Mouse (Mus musculus): ENCODE data around the gene Ppp1ca. TPM values are rescaled to one million over a fixed set of nuclear protein-coding genes. Genes with fewer than 3 reads are reported as not detected.

The Ppp1ca gene
- polyA plus RNA-seq, 1 experiment from 2014 or later, result 744 TPM

DNA sequence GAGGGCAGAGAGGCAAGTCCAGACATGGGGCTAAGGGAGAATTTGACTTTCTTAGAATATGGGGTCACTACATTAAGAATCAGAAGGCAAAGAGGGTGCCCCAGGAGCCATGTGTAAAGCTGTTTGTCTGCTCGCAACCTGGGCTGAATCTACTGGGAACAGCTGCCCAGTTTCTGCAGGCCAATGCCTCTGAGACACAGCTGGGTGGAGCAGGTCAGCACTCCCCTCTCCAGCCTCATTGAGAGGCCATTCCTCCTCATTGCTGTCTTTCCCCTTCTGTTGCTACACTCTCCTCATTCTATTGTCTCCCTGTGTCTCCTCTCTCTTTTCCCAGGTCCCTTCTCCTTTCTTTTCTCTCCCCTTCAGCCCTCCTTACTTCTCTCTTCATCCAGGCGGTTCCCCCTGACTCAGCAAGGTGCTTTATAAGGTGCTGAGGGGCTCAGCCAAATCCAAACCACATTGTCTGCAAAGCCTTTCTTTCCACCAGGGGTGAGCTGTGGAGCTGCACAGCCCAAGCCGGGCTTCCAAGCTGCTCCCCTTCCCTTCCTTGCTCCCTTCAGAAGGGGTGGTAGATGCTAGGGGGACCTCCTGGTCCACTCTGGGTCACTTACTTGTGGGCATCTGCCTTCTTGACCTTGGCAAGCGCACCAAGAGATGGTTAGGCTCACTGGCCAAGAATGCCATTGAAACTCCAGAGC lies 20.2 kb downstream of the Ppp1ca start:
- 0 out of 2 replicates have a peak overlapping the region, but pooled peaks have one; percentile 3 for H3K9ac ChIP-seq (ENCODE audit: low read depth, low read length)
- WGBS, result 20% methylated on average over 4 of the region's 4 CpGs
- peak overlapping the region; percentile 84; the same call in 1 of the 2 replicates for H3K4me2 ChIP-seq (ENCODE audit: low read depth, low read length)
- H3K4me3 ChIP-seq (ENCODE audit: low read depth, low read length), result no peak overlapping the region
- H3K27ac ChIP-seq (replicated peaks; ENCODE audit: low read depth, low read length), result no peak overlapping the region
- H3K27me3 ChIP-seq (replicated peaks; ENCODE audit: control insufficient read depth, insufficient read depth, low read length), result no peaks in the 10 kb centered on the region
- no peaks in the 10 kb centered on the region for H3K36me3 ChIP-seq (ENCODE audit: control insufficient read depth, insufficient read depth, low read length)
- ATAC-seq (ENCODE audit: low read depth), result no peak
- H3K9me3 ChIP-seq (ENCODE audit: control insufficient read depth, low read length), result no peaks in the 10 kb centered on the region
- peaks cover 28% of the 10 kb centered on the region for H3K4me1 ChIP-seq (ENCODE audit: control insufficient read depth, insufficient read depth, low read length)
- no peak for DNase-seq (ENCODE audit: low spot score)

DNA sequence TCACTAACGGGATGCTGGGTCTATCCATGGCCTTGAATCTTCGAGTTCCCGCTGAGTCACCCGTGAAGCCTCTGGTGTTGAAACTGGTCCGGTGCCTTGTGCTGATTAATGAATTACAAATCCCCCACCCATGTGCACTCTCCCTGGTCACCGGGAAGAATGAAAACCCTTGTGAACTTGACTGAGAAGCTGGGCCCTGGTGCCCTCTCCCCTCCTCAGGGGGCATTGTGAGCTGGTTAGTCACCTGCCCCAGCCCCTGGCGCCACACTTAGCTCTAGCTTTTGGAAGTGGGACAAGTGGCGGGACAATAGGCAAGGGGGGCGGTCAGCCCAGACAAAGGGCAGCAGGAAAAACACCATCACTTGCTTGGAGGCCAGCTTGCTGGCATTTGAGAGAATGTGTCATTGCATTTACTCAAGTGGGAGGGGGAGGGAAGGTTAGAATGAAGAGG lies 21.7 kb downstream of the Ppp1ca start:
- Histone ChIP-seq H3K9me3 (ENCODE audit: control insufficient read depth, low read length) (no peaks in the 10 kb centered on the region), H3K4me1 (ENCODE audit: control insufficient read depth, insufficient read depth, low read length) (peaks cover 41% of the 10 kb centered on the region), H3K27me3 (replicated peaks; ENCODE audit: control insufficient read depth, insufficient read depth, low read length) (no peaks in the 10 kb centered on the region), H3K9ac (ENCODE audit: low read depth, low read length) (peak overlapping the region; percentile 92), H3K4me2 (ENCODE audit: low read depth, low read length) (peak overlapping the region; percentile 84), H3K4me3 (ENCODE audit: low read depth, low read length) (peak overlapping the region; percentile 86), H3K27ac (replicated peaks; ENCODE audit: low read depth, low read length) (peak overlapping the region; percentile 95), H3K36me3 (ENCODE audit: control insufficient read depth, insufficient read depth, low read length) (no peaks in the 10 kb centered on the region)
- DNase-seq (ENCODE audit: low spot score), result no peak
- ATAC-seq (ENCODE audit: low read depth), result no peak
- WGBS, result 15% methylated on average over 9 of the region's 9 CpGs

DNA sequence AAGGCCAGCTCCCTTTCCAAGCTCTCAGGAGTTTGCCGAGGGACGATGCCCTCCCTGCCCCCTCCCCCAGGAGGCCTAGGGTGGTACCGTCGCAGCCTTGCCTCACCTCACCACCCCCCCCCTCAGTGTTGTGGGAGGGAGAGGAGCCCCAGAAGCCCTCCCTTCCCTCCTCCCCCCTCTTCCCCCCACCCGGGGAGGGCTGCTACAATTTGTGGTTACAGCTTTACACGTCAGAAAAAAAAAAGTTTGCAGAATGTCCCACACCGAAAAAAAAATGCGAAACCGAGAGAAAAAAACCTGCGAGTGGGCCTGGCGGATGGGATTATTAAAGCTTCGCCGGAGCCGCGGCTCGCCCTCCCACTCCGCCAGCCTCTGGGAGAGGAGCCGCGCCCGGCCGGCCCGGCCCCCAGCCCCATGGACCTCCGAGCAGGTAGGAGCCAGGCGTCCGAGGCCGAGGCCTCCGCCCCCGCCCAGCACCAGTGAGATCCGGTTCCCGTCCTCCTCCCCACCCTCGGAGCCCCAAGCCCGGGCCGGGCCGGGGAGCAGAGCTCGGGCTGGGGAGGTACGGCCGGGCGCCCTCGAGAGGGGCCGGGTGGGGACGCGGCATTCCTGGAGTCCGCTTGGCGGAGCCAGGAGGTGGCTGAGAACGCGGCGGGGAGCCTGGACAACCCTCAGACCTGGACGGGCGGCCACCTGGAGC lies 22.4 kb downstream of the Ppp1ca start, which contains the start of the genes Clcf1 and AC109138.7:
TSS of gene Clcf1 (plus strand) at position 168 of the 700 bp plus-strand sequence.
TSS of gene AC109138.7 (plus strand) at position 287 of the 700 bp plus-strand sequence.
- 0% methylated on average over 20 of the region's 49 CpGs for whole genome bisulfite sequencing
- Histone ChIP-seq H3K36me3 (ENCODE audit: control insufficient read depth, insufficient read depth, low read length) (no peaks in the 10 kb centered on the region), H3K4me1 (ENCODE audit: control insufficient read depth, insufficient read depth, low read length) (peaks cover 44% of the 10 kb centered on the region), H3K4me3 (ENCODE audit: low read depth, low read length) (peak within 1 kb of the TSS; percentile 86), H3K9ac (ENCODE audit: low read depth, low read length) (peak within 1 kb of the TSS; percentile 92), H3K27ac (replicated peaks; ENCODE audit: low read depth, low read length) (peak within 1 kb of the TSS; percentile 95), H3K27me3 (replicated peaks; ENCODE audit: control insufficient read depth, insufficient read depth, low read length) (no peaks in the 10 kb centered on the region), H3K4me2 (ENCODE audit: low read depth, low read length) (peak within 1 kb of the TSS; percentile 84), H3K9me3 (ENCODE audit: control insufficient read depth, low read length) (no peaks in the 10 kb centered on the region)
- ATAC-seq (ENCODE audit: low read depth) (peak; percentile 72), DNase-seq (ENCODE audit: low spot score) (peak; percentile 76)

DNA sequence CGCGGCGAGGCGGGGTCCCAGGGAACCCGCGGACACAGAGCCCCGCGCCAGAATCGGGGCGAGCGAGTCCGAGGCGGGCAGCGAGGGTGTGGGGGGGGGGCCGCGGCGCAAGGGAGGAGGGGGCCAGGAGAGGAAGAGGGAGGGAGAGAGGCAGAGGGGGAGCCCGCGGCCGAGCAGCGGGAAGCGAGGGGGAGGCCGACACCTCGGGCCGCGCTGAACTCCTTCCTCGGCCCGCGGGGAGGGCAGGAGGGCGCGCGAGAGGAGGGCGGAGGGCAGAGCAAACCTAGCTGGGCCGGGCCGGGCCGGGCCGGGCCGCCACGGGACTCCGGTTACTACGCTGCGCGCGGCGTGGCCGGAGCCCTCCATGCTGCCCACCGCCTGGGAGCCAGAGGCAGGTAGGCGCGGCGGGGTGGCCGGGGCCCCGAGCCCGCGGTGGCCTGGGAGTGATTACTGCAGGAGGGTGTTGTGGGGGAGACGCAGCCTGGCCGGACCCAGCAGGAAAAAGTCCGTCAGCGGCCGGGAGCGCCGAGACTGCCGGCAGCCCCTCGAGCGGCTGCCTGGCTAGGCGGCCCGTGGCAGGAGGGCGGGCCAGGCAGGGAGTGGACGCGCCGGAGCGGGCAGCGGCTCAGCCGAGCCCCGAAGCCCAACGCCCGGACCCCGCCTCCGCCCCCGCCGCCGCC lies 23.0 kb downstream of the Ppp1ca start:
- DNase-seq (ENCODE audit: low spot score) (no peak), ATAC-seq (ENCODE audit: low read depth) (peak; percentile 34)
- Histone ChIP-seq H3K27ac (replicated peaks; ENCODE audit: low read depth, low read length) (peak overlapping the region; percentile 95), H3K4me1 (ENCODE audit: control insufficient read depth, insufficient read depth, low read length) (peaks cover 51% of the 10 kb centered on the region), H3K9ac (ENCODE audit: low read depth, low read length) (peak overlapping the region; percentile 92), H3K9me3 (ENCODE audit: control insufficient read depth, low read length) (no peaks in the 10 kb centered on the region), H3K27me3 (replicated peaks; ENCODE audit: control insufficient read depth, insufficient read depth, low read length) (no peaks in the 10 kb centered on the region), H3K36me3 (ENCODE audit: control insufficient read depth, insufficient read depth, low read length) (no peaks in the 10 kb centered on the region), H3K4me2 (ENCODE audit: low read depth, low read length) (peak overlapping the region; percentile 84), H3K4me3 (ENCODE audit: low read depth, low read length) (peak overlapping the region; percentile 86)
- 0% methylated on average over 14 of the region's 81 CpGs for WGBS

DNA sequence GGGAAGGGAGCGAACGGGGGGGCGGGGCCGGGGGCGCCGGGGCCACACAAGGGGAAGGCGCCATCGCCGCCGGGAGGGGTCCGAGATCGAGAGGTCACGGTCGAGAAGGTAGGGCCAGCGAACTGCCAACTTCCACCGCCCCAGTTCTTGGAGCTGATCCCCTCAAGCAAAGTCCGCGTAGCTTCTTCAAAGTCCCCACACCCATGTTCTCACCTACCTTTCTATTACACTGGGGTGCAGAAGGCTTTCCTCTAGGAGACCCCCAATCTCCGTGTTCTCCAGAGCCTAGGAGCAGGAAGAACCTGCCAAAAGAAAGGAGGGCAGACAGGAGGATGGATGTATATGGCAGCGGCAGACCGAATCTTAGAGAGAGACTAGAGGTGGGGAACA lies 23.6 kb downstream of the Ppp1ca start:
- peaks cover 56% of the 10 kb centered on the region for H3K4me1 ChIP-seq (ENCODE audit: control insufficient read depth, insufficient read depth, low read length)
- H3K36me3 ChIP-seq (ENCODE audit: control insufficient read depth, insufficient read depth, low read length), result no peaks in the 10 kb centered on the region
- peak overlapping the region; percentile 95 for H3K27ac ChIP-seq (replicated peaks; ENCODE audit: low read depth, low read length)
- no peaks in the 10 kb centered on the region for H3K27me3 ChIP-seq (replicated peaks; ENCODE audit: control insufficient read depth, insufficient read depth, low read length)
- no peak for DNase-seq (ENCODE audit: low spot score)
- H3K9me3 ChIP-seq (ENCODE audit: control insufficient read depth, low read length), result no peaks in the 10 kb centered on the region
- peak overlapping the region; percentile 84 for H3K4me2 ChIP-seq (ENCODE audit: low read depth, low read length)
- peak overlapping the region; percentile 92 for H3K9ac ChIP-seq (ENCODE audit: low read depth, low read length)
- H3K4me3 ChIP-seq (ENCODE audit: low read depth, low read length), result peak overlapping the region; percentile 86
- ATAC-seq (ENCODE audit: low read depth), result no peak
- 3% methylated on average over 13 of the region's 21 CpGs for WGBS

DNA sequence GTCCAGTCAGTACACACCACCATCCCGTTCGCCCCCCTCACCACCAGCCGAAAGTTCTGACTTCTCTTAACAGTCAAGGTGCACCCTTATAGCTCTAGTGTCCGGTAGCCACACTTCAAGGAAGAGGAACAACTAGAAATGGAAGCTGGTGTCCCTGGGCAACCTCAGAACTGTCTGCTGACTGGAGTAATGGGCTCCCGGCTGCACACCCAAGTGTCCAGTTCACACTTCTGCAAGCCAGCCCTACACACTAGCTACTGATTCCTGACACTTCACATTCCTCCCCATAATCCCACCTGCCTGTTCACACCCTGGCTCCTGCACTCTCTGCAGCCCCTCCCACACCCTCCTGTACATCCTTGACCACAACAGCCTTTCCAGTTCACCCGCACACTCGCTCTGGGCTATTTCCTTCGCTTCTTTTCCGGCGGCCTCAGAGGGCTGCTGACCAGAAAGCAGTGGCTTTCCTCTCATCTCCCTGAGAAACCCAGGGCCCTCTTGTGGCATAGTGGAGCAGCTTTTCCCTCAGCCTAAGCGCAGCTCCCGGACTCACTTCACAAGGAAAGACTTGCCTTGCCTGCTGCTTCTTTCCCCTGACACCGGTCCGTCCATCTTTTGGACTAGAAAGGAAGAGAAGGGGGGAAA lies 24.3 kb downstream of the Ppp1ca start:
- no peaks in the 10 kb centered on the region for H3K27me3 ChIP-seq (replicated peaks; ENCODE audit: control insufficient read depth, insufficient read depth, low read length)
- peak overlapping the region; percentile 86 for H3K4me3 ChIP-seq (ENCODE audit: low read depth, low read length)
- peak overlapping the region; percentile 48 for H3K9ac ChIP-seq (ENCODE audit: low read depth, low read length)
- peak; percentile 50 for DNase-seq (ENCODE audit: low spot score)
- ATAC-seq (ENCODE audit: low read depth), result no peak
- peaks cover 63% of the 10 kb centered on the region for H3K4me1 ChIP-seq (ENCODE audit: control insufficient read depth, insufficient read depth, low read length)
- H3K4me2 ChIP-seq (ENCODE audit: low read depth, low read length), result peak overlapping the region; percentile 84
- WGBS, result 22% methylated on average over 14 of the region's 14 CpGs
- no peaks in the 10 kb centered on the region for H3K9me3 ChIP-seq (ENCODE audit: control insufficient read depth, low read length)
- peaks cover under 1% of the 10 kb centered on the region; the same call in 1 of the 2 replicates for H3K36me3 ChIP-seq (ENCODE audit: control insufficient read depth, insufficient read depth, low read length)
- peak overlapping the region; percentile 56 for H3K27ac ChIP-seq (replicated peaks; ENCODE audit: low read depth, low read length)

DNA sequence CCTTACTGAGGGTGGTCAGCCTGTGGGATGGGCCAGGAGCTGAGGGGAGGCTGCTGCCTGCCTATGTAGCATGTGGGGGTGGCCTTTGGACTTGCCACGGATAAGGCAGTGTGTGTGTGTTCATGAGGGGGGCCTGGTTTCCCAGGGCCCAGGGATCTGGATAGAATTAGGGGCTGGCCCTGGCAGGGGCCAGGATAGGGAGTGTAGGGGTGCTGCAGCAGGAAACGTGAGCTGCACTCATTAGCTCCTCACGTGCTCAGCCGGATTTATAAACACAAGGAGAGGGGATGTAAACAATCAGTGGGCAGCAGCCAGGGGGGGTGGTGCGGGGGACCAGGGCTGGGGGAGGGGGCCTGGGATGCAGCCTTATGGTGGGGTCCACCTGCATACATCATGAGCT lies 25.3 kb downstream of the Ppp1ca start:
- H3K9me3 ChIP-seq (ENCODE audit: control insufficient read depth, low read length), result no peaks in the 10 kb centered on the region
- ATAC-seq (ENCODE audit: low read depth) (no peak), DNase-seq (ENCODE audit: low spot score) (peak; percentile 66)
- WGBS, result 12% methylated on average over 5 of the region's 5 CpGs
- H3K27ac ChIP-seq (replicated peaks; ENCODE audit: low read depth, low read length), result peak overlapping the region; percentile 69
- H3K4me2 ChIP-seq (ENCODE audit: low read depth, low read length), result peak overlapping the region; percentile 84
- peaks cover 65% of the 10 kb centered on the region for H3K4me1 ChIP-seq (ENCODE audit: control insufficient read depth, insufficient read depth, low read length)
- peak overlapping the region; percentile 9; the same call in 1 of the 2 replicates for H3K9ac ChIP-seq (ENCODE audit: low read depth, low read length)
- no peaks in the 10 kb centered on the region for H3K27me3 ChIP-seq (replicated peaks; ENCODE audit: control insufficient read depth, insufficient read depth, low read length)
- H3K36me3 ChIP-seq (ENCODE audit: control insufficient read depth, insufficient read depth, low read length), result peaks cover 8% of the 10 kb centered on the region
- H3K4me3 ChIP-seq (ENCODE audit: low read depth, low read length), result peak overlapping the region; percentile 86; the same call in 1 of the 2 replicates

DNA sequence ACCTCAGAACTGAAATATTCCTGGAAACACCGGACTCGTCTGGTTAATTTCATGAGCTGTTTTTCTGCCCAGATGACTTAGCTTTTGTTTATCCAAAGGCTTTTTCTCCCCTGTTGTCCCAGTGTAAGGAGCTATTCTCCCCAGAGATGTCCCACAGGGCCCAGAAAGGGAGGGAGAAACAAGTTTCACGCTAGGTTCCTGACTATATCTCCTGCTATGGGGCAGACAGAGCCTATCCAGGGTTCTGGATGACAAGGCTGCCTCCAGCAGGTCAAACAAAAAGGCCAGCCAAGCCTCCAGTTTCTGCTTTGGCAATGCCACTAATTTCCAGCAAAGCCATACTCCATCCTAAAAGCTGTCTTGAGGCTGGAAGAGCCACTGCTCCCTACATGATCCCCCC lies 26.0 kb downstream of the Ppp1ca start:
- Histone ChIP-seq H3K4me3 (ENCODE audit: low read depth, low read length) (no peak overlapping the region), H3K4me1 (ENCODE audit: control insufficient read depth, insufficient read depth, low read length) (peaks cover 59% of the 10 kb centered on the region), H3K27me3 (replicated peaks; ENCODE audit: control insufficient read depth, insufficient read depth, low read length) (no peaks in the 10 kb centered on the region), H3K9me3 (ENCODE audit: control insufficient read depth, low read length) (no peaks in the 10 kb centered on the region), H3K36me3 (ENCODE audit: control insufficient read depth, insufficient read depth, low read length) (peaks cover 12% of the 10 kb centered on the region), H3K27ac (replicated peaks; ENCODE audit: low read depth, low read length) (peak overlapping the region; percentile 69; the same call in 1 of the 2 replicates), H3K9ac (ENCODE audit: low read depth, low read length) (no peak overlapping the region), H3K4me2 (ENCODE audit: low read depth, low read length) (peak overlapping the region; percentile 84; the same call in 1 of the 2 replicates)
- DNase-seq (ENCODE audit: low spot score), result no peak
- no peak for ATAC-seq (ENCODE audit: low read depth)
- 32% methylated on average over 3 of the region's 3 CpGs for WGBS

Data from embryonic facial prominence, embryonic 14.5 days (tissue).